Mouse (Mus musculus): ENCODE measurements around the gene Ring1.
"Not testable (repeated sequence)": the region's sequence is repeated elsewhere in the genome, so short reads cannot be mapped to it uniquely, and the experiment has no call there.

Ring1 gene

GRCm38 (mm10) chr17:34028501-34029149, 4.1 kb upstream of the Ring1 start:
- no peak for DNase-seq

- DNase-seq: peak; percentile 93
Measured at GRCm38 (mm10) chr17:34027656-34028223, 3.3 kb upstream of the Ring1 start, which contains the start of gene H2-Ke6. H2-Ke6 (minus strand) TSS chr17:34028060.

- DNase-seq: peak; percentile 64
Measured at GRCm38 (mm10) chr17:34026917-34027655, 2.6 kb upstream of the Ring1 start.

GRCm38 (mm10) chr17:34026221-34026620, 1.7 kb upstream of the Ring1 start:
- DNase-seq: no peak

GRCm38 (mm10) chr17:34025756-34026151, 1.3 kb upstream of the Ring1 start:
- DNase-seq: no peak

- no peak for DNase-seq
Measured at GRCm38 (mm10) chr17:34024861-34025755, 628 bp upstream of the Ring1 start.

- no peak for DNase-seq
Measured at GRCm38 (mm10) chr17:34023678-34024077, 802 bp downstream of the Ring1 start.

- no peak for DNase-seq
Measured at GRCm38 (mm10) chr17:34022987-34023386, 1.5 kb downstream of the Ring1 start.

- no peak for DNase-seq
Measured at GRCm38 (mm10) chr17:34022414-34022783, 2.1 kb downstream of the Ring1 start.

- DNase-seq: no peak
Measured at GRCm38 (mm10) chr17:34021539-34022413, 2.7 kb downstream of the Ring1 start.

GRCm38 (mm10) chr17:34013436-34013835, 11.0 kb downstream of the Ring1 start:
- DNase-seq: no peak

- no peak for DNase-seq
Measured at GRCm38 (mm10) chr17:34010156-34010555, 14.3 kb downstream of the Ring1 start.

- no peak for DNase-seq
Measured at GRCm38 (mm10) chr17:34006570-34006969, 17.9 kb downstream of the Ring1 start.

- DNase-seq: peak; percentile 75
Measured at GRCm38 (mm10) chr17:34003426-34003825, 21.1 kb downstream of the Ring1 start.

- DNase-seq: not testable (repeated sequence)
Measured at GRCm38 (mm10) chr17:34000796-34001195, 23.7 kb downstream of the Ring1 start.

- DNase-seq: peak; percentile 86
Measured at GRCm38 (mm10) chr17:34000150-34000537, 24.3 kb downstream of the Ring1 start, which contains the start of gene H2-K1. H2-K1 (minus strand) TSS chr17:34000347.

GRCm38 (mm10) chr17:33999341-34000149, 24.9 kb downstream of the Ring1 start:
- no peak for DNase-seq

- not testable (repeated sequence) for DNase-seq
Measured at GRCm38 (mm10) chr17:33998697-33999096, 25.8 kb downstream of the Ring1 start.

GRCm38 (mm10) chr17:33997025-33997424, 27.5 kb downstream of the Ring1 start:
- not testable (repeated sequence) for DNase-seq

GRCm38 (mm10) chr17:33995651-33996050, 28.8 kb downstream of the Ring1 start:
- DNase-seq: no peak

GRCm38 (mm10) chr17:33994959-33995358, 29.5 kb downstream of the Ring1 start:
- no peak for DNase-seq
